Mouse (Mus musculus) testis, postnatal 10 days (tissue): ENCODE measurements at regions not wholly inside any gene's neighbourhood (a gene's known extent, or its start where the extent isn't known, plus 50 kb on each side); places are given as distances from the start of the nearest gene placed in this dataset.
"Not testable (repeated sequence)": the region's sequence is repeated elsewhere in the genome, so short reads cannot be mapped to it uniquely, and the experiment has no call there.

Experiments used
- DNase-seq: peaks from one replicate; pipeline ENCODE4 v3.0.0; 2021; ENCODE audit warnings: low spot score

GRCm38 (mm10) chr1:176504731-176505130 is 229.6 kb upstream of the Pld5 start:
- not testable (repeated sequence) for DNase-seq

DNA sequence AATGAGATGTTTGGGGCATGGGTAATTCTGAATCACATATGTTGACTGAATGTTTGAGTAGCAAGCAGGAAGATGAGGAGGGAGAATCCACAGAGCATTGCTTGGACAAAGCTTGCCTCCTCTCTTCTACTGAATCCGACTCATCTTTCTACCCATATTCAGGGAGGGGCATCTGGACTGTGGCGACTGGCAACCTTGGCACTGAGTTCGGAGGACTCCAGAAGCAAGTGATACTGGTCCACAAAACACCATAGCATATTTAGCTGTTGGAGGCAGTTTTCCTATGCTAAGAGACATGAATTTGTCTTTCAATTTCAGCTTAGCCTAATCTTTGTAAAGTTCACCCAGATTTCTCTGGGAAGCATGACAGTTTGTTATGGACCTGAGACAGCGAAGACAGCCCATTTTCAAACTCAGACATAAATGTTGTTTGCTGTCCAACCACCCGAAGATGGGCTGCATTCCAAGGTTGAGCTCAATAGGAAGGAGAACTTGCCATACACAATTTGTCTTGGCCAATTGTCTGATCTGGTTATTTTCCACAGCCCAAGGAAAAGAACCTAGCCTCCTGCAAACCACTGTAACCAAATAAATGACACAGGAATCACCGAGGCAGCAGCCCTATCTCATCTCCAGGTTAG is 224.0 kb upstream of the Pld5 start:
- no peak for DNase-seq

DNA sequence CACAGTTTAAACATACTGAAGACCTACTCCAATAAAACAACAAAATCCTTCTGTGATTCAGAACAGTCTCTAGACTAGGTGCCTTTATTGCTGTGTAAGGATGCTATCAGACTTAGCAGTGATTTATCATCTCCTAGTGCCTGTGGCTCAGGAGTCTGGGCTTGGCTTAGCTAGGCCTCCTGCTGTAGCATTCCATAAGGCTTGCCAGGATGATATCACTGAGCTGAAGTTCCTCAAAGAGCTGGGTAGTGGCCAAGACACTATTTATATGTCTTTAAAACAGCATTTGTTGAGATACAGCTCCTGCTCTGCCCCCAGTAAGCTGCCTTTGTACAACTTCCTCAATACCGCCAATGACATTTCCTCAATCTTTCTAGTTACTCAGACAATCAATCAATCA is 193.4 kb upstream of the Pld5 start:
- no peak for DNase-seq

GRCm38 (mm10) chr1:176462125-176462524 is 187.0 kb upstream of the Pld5 start:
- no peak for DNase-seq

DNA sequence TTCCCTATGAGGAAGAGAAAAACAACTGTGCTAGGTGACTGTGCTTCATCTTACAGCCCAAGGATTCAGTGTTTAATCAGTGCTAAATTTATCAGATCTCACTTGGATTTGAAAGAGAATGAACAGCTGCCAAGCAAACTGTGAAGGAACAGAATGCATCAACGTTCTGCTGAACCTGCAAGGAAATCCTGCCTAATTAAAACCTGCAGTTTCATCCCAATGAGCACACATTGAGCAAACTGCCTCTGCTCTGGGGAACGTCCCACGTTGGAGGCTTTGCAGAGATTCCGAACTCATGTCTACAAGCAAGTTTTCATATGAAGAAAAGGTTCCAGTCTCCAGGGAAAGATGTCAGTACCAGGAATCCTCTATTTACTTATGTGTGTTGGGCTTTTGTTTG is 171.6 kb upstream of the Pld5 start:
- no peak for DNase-seq

- DNase-seq, result no peak
These were observed 168.6 kb upstream of the Pld5 start for GRCm38 (mm10) chr1:176443712-176444111.

DNA sequence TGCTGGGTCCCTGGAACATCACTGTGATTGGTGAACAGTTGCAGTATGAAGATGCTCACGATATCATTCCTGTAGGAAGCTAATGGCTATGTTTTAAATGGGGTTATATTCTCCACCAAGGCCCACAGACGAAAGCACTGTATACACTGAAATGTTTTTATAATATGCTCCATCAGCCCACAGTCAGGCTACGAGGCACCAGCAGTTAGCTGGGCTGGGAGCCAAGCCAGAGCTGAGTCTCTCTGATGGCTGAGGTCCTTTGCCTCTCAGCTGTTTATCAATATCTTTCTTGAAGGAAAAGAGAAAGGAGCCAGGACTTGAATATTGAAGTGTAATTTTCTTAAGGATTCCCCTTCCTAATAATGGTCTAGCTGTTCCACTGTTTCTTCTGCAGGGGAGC is 165.1 kb upstream of the Pld5 start:
- no peak for DNase-seq

DNA sequence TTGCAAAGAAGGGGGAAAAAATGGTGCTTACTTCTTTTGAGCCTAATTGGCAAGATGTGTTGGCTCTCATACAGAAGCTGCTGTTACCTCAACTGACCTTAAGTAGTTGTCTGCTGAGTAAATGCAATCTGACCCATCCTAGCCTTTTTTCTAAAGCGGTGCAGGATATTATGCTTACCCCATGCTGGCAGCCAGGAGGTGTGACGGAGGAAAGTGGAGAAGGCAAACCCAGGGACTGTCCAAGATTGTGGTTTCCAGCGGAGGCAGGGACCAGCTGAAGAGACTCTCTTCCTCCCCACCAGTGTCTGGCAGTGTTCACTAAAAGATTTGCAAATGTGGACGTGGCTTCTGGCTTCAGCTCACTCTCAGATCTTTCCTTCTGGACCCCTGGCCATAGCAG is 152.7 kb upstream of the Pld5 start:
- no peak for DNase-seq

DNA sequence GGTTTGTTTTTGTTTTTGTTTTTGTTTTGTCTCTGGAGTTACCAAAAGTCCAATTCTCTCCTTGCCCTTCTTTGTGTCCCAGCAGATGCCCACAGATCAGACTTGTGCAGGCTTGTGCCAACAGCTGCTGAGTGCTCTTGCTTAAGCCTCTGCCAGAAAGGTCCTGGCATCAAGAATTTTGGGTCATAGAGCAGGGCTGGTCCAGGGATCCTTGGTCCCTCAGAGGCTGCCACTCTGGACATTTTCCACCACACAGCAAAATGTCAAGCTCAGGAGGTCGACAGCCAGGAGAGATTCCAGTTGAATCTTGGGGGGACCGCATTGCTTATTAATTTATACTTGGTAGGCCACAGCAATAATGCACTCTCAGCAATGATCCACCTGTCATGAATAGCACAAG is 151.9 kb upstream of the Pld5 start:
- no peak for DNase-seq

GRCm38 (mm10) chr1:176417251-176417650 is 142.1 kb upstream of the Pld5 start:
- DNase-seq, result no peak

GRCm38 (mm10) chr1:176404128-176404527 is 129.0 kb upstream of the Pld5 start:
- DNase-seq, result no peak

- no peak for DNase-seq
These were observed 104.5 kb upstream of the Pld5 start for GRCm38 (mm10) chr1:176379645-176380044.

GRCm38 (mm10) chr1:176366900-176367299 is 91.8 kb upstream of the Pld5 start:
- no peak for DNase-seq

DNA sequence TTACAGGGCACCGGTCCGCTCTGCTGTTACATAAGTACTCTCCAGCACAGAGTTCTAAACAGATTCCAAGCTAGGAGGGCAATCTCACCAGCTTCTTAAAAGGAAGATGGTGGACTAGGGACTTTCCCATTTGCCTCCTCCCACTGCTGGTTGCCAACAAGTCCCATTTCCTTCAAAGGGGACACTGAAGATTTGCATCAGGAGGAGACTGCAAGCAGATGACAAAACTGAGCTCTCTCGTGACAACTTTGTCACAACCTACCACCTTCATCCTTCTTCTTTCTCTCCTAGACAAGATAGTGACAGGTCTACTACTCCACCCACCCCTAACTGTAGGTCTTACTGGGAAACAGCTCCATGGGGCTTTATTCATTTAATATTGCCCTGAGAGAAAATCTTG is 85.8 kb upstream of the Pld5 start:
- DNase-seq, result no peak

GRCm38 (mm10) chr1:176359992-176360724 is 85.0 kb upstream of the Pld5 start:
- no peak for DNase-seq

- no peak for DNase-seq
These were observed 80.2 kb upstream of the Pld5 start for GRCm38 (mm10) chr1:176355342-176355741.

DNA sequence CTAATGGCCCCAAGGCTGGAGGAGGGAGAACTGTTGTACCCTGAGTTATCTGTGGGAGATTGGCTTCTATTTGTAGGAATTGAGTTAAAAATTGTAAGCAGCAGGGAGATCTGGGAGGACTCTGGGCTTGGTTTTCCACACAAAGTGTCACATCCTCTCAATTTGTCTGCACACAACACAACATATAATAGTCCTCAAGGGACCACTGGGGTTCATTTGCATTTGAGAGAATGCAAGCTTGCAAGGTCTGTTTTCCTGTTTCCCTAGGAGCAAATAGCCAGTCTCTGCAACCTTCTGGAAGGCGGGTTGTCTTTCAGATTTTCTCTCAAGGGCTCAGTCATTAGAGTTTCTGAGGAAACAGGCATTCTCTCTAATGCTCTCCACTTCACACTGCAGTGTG is 79.8 kb upstream of the Pld5 start:
- DNase-seq, result no peak

- DNase-seq, result no peak
These were observed 77.6 kb upstream of the Pld5 start for GRCm38 (mm10) chr1:176352706-176353105.

DNA sequence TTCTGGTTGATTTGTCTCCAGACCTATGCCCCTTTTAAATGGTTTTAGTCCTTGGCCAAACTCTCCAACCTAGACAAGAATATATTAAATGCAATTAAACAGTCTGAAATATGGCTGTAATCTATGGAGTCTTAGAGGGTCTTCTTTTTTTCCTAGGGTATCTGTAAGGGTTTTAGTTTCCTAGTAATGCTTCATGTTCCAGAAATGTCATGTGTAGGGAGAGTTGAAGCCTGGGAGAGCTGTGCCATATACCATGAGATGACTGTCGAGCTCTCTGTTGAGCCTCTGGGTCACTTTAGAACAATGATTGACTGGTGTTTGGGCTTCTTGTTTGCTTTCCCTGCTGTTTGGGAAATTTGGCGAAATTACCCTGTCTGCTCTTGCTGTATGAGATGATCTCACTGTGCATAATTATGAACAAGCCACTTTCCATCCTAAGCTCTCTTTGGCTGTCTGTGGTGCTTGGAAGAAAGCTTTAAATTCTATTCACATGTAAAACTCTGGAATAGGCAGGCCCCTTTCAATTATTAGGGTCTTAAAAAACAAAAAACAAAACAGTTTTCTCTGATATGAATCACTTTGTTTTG is 74.9 kb upstream of the Pld5 start:
- no peak for DNase-seq

DNA sequence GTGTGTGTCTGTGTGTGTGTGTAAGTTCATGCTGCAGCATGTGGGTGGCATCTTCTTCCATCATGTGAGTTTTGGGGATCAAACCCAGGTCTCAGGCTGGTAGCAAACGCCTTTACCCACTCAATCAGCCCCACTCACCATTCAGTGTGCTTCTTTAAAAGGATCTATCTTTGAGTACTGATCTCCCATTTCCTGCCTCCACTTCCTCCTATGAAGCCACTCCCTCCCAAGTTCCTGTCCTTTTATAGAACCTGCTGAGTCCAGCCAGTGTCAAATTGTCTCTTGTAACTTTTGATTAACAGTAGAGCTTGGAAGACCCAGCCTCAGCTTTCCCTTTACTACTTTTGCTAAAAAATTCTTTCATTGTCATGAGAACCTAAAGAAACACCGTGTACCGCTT is 73.0 kb upstream of the Pld5 start:
- DNase-seq, result no peak

DNA sequence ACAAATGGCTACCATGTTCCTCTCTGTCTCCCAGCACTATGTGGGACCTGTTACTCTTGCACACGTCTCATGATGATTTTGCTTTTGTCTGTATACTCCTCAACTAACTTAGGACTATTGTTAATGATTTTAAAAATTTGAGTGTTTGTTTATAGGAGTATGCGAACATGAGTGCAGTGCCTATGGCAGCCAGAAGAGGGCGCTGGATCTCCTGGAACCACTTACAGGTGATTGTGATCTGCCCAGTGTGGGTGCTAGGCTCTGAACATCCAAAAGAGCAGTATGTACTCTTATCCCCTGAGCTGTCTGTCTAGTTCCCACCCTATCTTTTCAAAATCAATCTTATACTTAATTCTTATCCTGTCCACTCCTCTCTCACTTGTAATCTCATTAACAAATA is 56.2 kb upstream of the Pld5 start:
- DNase-seq, result peak; percentile 40
